Mouse (Mus musculus): ENCODE data around the gene Gp5. TPM values are rescaled to one million over a fixed set of nuclear protein-coding genes. Genes with fewer than 3 reads are reported as not detected.

Gp5 gene
- 293 and 304 TPM in 2 replicates for polyA plus RNA-seq (2012; ENCODE audit: low replicate concordance)

GRCm38 (mm10) chr16:30310647-30311046 is at the start of gene Gp5:
Gene Gp5 (minus strand): TSS chr16:30310779.

GRCm38 (mm10) chr16:30282844-30283495 is 27.6 kb downstream of the Gp5 start, which contains the start of gene Lrrc15:
Gene Lrrc15 (minus strand): TSS chr16:30283256.

GRCm38 (mm10) chr16:30267359-30267758 is 43.2 kb downstream of the Gp5 start, which contains the start of gene Cpn2:
Gene Cpn2 (minus strand): TSS chr16:30267499.

Other genes with a start within 250 kb of the Gp5 start
- gene Hes1, start 246.4 kb downstream of the Gp5 start, polyA plus RNA-seq (2012; ENCODE audit: low replicate concordance): 25.3 and 37.5 TPM in 2 replicates
- gene Cpn2, start 43.3 kb downstream of the Gp5 start, polyA plus RNA-seq (2012; ENCODE audit: low replicate concordance): not detected in 2 replicates
- 0.07 TPM in 1 of 2 replicates, not detected in the other for gene Lrrc15, start 27.5 kb downstream of the Gp5 start, polyA plus RNA-seq (2012; ENCODE audit: low replicate concordance)
- 158 and 287 TPM in 2 replicates for gene Atp13a3, start 95.2 kb upstream of the Gp5 start, polyA plus RNA-seq (2012; ENCODE audit: low replicate concordance)
- 0.39 and 1.9 TPM in 2 replicates for gene Tmem44, start 240.1 kb upstream of the Gp5 start, polyA plus RNA-seq (2012; ENCODE audit: low replicate concordance)